Comparison of ENCODE assay signal across 13 mouse cellular contexts in the genomic region with DNA sequence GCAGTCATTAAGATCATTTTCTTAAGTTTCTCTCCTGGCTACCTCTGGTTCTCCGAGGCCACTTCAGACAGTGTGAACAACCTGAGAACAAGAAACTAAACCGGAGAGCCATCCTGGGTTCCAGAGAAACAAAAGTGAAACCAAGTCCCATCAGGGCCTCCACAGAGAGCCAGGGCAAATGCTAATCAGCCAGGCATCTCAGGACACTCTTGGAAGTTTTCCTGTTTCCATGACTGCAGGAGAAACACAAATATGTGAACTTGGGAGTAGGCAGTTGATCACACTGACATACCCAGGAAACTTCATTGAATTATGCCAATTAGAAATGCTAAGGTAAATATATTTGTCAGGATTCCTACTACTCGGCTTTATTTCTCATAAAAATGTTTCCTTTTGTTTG.
DNase-seq lines count a peak whose midpoint lies in the region; ATAC-seq and TF ChIP-seq lines count a peak whose summit lies in the region.
"Had no signal": no experiment of that assay in that cellular context is flagged by ENCODE, and none has a peak within 500 bp of the region (broad histone marks: within the 10 kb centered on the region; RNA-seq: fewer than 3 reads in every experiment).

No protein-coding gene starts in this region.

- no peak overlapping the region for H3K4me3 ChIP-seq in lung, embryonic 15.5 days
- no peak overlapping the region for H3K4me3 ChIP-seq in neural tube, embryonic 15.5 days (replicated peaks)
- H3K4me3 ChIP-seq: forebrain, embryonic 10.5 days; layer of hippocampus, adult 2 months; liver, embryonic 13.5 days had no signal

- no peak for TF ChIP-seq CTCF in Patski (IDR thresholded peaks at IDR 0.05)

- H3K4me2 ChIP-seq in lung, embryonic 15.5 days = peak overlapping the region; percentile 10; the same call in 1 of the 2 replicates
- no peak overlapping the region for H3K4me2 ChIP-seq in neural tube, embryonic 15.5 days
- H3K4me2 ChIP-seq: liver, embryonic 13.5 days had no signal

- POLR2A ChIA-PET in Patski (lab: Charles Lee) = no interaction called here

- no peaks in the 10 kb centered on the region for H3K27me3 ChIP-seq in Patski
- no peaks in the 10 kb centered on the region for H3K27me3 ChIP-seq in lung, embryonic 15.5 days
- H3K27me3 ChIP-seq in neural tube, embryonic 15.5 days (replicated peaks) = no peaks in the 10 kb centered on the region
- H3K27me3 ChIP-seq: liver, embryonic 13.5 days had no signal

- in situ Hi-C loops in Patski (cut with MboI; ENCODE audit: low pct_unique_long_range_greater_than_20kb) = no loop called here

- CTCF ChIA-PET in Patski (lab: Charles Lee) = no interaction called here

- ATAC-seq in Patski = peak; percentile 65
- ATAC-seq in lung, embryonic 15.5 days (ENCODE audit: borderline replicate concordance, extremely low read depth, low FRiP score, low TSS enrichment) = no peak
- no peak for ATAC-seq in neural tube, embryonic 15.5 days (ENCODE audit: low FRiP score)
- ATAC-seq in inflammation-experienced regulatory T-cells, adult 6 months = no peak

- peaks cover 40% of the 10 kb centered on the region for H3K4me1 ChIP-seq in lung, embryonic 15.5 days
- H3K4me1 ChIP-seq in neural tube, embryonic 15.5 days = peaks cover 13% of the 10 kb centered on the region

- no peak overlapping the region for H3K9ac ChIP-seq in lung, embryonic 15.5 days
- no peak overlapping the region for H3K9ac ChIP-seq in neural tube, embryonic 15.5 days (replicated peaks)
- H3K9ac ChIP-seq: liver, embryonic 13.5 days had no signal

- H3K9me3 ChIP-seq in lung, embryonic 15.5 days = no peaks in the 10 kb centered on the region
- H3K9me3 ChIP-seq in neural tube, embryonic 15.5 days (replicated peaks) = no peaks in the 10 kb centered on the region
- H3K9me3 ChIP-seq: forebrain, embryonic 10.5 days; liver, embryonic 13.5 days had no signal

- no peaks in the 10 kb centered on the region for H3K36me3 ChIP-seq in lung, embryonic 15.5 days
- no peaks in the 10 kb centered on the region for H3K36me3 ChIP-seq in neural tube, embryonic 15.5 days
- H3K36me3 ChIP-seq: forebrain, embryonic 10.5 days; liver, embryonic 13.5 days had no signal

- peak; percentile 43 for DNase-seq in kidney, adult 11 months
- no peak for DNase-seq in kidney, postnatal 4 days
- no peak for DNase-seq in Patski (ENCODE audit: low read depth, low spot score)
- DNase-seq in heart, adult 9 months (ENCODE audit: low spot score in 2 of 2) = peak; percentile 64 to 73
- DNase-seq in T-cell, adult 2 months (ENCODE audit: low spot score) = no peak
- DNase-seq: cerebellum, adult 8-10 months; liver, embryonic 13.5 days; thymus, adult 2 months had no signal

- WGBS in lung, embryonic 15.5 days = 55% methylated on average over 3 of the region's 3 CpGs
- 47% methylated on average over 3 of the region's 3 CpGs for WGBS in neural tube, embryonic 15.5 days

- H3K27ac ChIP-seq in lung, embryonic 15.5 days = no peak overlapping the region
- no peak overlapping the region for H3K27ac ChIP-seq in neural tube, embryonic 15.5 days (replicated peaks)
- H3K27ac ChIP-seq: forebrain, embryonic 10.5 days; layer of hippocampus, adult 2 months; liver, embryonic 13.5 days had no signal

Comparison
In these comparisons a context has a peak if more than half of its experiments do, and no peak if none do; other contexts are left out.
1. DNase-seq: peak in kidney, adult 11 months (single experiment) and heart, adult 9 months (2 of 2); none in kidney, postnatal 4 days (0 of 2), Patski (single experiment) and T-cell, adult 2 months (single experiment).